Mouse (Mus musculus): ENCODE data around the gene Mospd3.

Mospd3 gene

DNA sequence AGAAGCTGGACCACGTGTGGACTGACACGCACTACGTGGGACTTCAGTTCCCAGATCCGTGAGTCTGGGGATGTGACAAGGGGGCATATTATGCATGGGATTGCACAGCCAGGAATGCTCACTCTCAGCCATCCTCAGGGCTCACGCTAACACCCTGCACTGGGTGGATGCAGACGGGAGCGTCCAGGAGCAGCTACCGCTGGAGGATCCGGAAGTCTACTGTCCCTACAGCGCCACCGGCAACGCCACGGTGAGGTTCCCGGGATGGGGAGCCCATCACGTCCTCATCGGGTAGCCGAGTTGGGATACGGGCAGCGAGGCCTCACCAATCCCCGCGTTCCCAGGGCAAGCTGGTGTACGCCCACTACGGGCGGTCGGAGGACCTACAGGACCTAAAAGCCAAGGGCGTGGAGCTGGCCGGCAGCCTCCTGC is 26.4 kb downstream of the Mospd3 start:
- in situ Hi-C loops (cut with MboI), result no loop called here

DNA sequence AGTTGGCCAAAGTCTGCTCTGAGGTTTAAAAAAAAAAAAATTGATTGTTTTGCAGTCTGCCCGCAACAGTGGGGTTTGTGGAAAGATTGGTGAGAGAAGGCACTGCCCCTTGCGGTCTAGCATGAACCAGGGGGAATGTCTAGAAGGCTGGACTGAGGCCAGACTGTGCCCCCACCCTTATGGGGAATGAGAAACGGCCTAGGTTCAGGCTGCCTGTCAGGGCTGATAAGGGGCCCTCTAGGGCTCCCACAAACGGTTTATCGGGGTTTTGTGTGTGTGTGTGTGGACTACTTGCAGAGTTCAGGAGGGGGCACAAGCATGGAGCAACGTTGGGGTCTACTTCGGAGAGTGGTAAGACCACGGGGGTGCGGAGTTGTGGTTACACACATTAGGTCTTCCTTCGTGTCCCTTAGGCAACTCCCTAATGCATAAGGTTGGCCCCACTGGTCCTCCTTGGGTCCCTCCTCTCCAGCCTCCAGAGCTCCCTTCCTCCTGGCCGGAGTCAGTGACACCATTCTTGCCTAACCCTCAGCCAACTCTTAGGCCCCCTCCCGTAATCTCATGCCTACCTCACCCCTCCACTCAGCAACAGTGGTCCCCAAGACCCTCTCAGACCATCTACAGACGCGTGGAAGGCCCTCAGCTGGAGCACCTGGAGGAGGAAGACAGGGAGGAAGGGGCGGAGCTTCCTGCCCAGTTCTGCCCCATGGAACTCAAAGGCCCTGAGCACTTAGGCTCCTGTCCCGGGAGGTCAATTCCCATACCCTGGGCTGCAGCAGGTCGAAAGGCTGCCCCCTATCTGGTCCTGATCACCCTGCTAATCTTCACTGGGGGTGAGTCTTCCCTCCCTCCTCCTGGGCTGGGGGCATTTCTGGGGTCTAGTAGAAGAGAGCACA is 29.9 kb downstream of the Mospd3 start:
- in situ Hi-C loops (cut with MboI), result no loop called here

DNA sequence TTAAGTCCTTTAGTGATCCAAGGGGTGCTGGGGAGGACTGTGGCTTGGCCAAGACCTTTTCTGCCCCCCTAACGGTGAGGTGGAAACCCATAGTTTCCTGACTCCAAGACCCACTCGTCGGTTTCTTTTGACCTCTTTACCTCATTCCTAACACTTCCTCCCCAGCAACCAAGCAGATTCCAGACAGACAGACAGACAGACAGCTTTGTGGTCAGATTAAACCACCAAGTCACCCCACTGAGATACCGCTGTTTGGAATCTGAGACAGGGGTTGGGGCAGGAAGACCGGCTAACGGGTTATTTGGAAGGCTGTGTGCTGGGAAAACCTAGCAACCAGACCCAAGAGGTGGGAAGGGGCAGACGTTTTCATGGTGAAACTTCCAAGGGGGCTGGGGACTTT is 30.7 kb downstream of the Mospd3 start:
- in situ Hi-C loops (cut with MboI), result no loop called here

DNA sequence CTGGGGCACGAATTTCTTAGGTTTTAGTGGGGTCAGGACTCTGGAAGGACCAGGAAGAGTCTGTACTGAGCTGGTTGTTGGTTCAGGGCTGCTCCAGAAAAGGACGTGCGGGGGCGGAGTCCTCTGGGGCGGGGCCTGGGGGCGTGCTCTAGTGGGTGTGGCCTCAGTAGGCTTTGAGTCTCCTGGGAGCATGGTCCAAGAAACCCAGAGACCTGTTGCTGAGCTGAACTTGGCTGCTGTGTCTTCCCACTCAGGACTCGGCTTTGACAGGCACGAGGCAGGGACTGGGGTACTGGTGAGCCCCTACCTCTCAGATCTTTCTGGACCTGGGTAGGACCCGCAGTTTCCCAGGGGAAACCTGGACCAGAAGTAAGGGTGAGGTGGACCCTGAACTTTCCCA is 31.2 kb downstream of the Mospd3 start, which contains the start of gene Tfr2:
Gene Tfr2 (plus strand): TSS at position 176 of the 400 bp plus-strand sequence.
- in situ Hi-C loops (cut with MboI), result no loop called here

DNA sequence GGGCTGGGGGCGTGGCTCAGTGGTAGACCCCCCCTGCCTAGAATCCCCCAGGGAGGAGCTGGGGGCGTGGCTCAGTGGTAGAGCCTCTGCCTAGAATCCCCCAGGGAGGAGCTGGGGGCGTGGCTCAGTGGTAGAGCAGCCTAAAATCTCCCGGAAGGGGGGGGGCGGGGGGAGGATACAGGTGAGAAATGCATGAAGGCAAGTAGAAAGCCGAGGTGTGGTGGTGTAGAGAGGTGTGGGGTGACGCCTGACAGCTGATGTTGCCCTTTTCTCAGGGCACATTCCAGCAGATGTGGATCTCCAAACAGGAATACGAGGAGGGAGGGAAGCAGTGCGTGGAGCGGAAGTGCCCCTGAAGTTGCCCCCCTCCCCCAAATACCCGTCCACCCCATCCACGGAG is 31.8 kb downstream of the Mospd3 start:
- in situ Hi-C loops (cut with MboI), result no loop called here

DNA sequence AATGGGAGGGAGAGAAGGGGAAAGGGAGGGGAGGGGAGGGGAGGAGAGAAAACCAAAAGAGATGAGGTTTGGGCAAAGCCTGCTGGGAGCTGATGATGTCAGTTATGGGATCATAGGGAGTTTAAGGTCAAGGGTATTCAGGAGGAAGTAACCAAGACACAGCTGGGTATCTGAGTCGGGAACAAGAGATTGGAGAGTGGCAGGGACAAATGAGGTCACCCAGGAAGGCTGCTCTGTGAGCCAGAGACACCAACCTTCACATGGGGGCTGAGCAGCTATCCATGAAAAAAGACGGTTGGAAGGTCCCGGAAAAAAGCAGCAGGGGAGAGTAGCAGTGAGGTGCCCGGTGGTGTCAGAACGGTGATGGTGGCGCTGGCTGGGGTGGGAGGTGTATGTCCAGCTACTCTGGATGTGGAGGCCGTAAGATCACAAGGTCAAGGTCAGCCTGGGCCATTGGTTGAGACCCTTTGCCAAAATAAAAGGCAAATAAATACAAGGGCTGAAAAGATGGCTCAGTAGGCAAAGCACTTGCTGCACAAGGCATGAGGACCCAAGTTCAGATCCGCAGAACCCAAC is 32.5 kb downstream of the Mospd3 start:
- in situ Hi-C loops (cut with MboI), result no loop called here

DNA sequence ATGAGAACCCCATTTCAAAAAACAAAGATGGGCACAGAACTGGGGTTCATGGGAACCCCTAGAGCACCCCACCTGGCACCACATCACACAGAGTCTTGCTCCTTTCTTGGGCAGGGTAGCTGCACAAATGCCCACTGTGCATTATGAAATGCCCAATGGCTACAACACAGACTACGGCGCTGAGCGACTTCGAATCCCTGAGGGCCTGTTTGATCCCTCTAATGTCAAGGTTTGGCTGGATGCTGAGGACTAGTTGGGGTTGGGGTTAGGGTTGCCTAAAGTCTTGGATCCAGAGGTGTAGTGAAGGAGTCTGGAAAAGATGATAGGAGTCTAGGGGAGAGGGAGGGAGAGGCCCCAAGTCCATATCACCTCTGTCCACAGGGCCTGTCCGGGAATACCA is 34.4 kb downstream of the Mospd3 start:
- in situ Hi-C loops (cut with MboI), result no loop called here

DNA sequence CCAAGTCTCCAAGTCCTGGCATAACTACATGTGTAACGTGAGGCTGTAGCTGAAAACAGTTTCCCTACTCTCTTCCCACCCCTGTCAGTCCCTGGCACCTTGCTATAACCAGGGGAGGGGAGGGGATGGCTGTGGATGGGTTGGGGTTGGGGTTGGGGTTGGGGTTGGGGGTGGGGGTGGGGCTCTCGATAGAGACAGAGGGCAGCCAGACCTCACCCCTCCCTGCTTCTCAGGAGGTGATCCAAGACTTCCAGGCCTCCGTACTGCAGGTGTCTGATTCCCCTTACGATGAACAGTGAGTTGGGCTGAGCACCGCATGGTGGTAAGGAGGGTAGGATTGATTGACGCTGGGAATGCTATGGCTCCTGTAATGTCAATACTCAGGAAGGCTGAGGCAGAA is 35.1 kb downstream of the Mospd3 start:
- in situ Hi-C loops (cut with MboI), result no loop called here

DNA sequence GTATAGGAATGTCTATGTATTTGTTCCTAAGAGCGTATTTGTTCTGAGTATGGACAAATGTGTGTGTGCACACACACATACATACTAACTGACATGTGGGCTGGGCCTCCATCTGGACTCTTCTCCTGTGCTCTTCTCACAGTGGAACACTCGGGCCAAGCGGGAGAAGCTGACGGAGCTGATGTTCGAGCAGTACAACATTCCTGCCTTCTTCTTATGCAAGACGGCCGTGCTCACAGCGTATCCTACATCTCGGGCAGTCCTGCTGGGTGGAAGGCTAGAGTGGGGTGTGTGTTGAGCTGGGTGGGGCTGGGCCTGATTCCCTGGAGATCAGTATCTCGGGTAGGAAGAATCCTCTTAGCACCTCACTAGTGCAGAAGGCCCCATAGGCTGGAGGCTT is 37.9 kb downstream of the Mospd3 start:
- in situ Hi-C loops (cut with MboI), result no loop called here

DNA sequence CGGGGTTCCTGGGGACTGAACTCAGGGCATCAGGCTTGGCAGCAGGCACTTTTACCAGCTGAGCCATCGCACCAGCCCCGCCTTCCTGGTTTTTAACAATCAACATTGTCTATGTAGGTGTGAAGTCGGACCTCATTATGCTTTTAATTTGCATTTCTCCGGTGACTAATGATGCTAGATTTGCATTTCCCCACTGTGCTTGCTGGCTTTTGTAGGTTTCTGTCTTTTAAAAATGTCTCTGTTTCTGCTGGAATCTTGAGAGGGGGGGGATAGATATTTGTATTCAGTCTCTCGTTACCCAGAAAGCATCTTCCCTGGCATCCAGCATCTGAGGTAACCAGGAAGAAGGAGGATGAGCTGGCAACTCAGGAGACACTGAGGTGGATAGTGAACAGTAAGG is 39.3 kb downstream of the Mospd3 start:
- in situ Hi-C loops (cut with MboI), result no loop called here

DNA sequence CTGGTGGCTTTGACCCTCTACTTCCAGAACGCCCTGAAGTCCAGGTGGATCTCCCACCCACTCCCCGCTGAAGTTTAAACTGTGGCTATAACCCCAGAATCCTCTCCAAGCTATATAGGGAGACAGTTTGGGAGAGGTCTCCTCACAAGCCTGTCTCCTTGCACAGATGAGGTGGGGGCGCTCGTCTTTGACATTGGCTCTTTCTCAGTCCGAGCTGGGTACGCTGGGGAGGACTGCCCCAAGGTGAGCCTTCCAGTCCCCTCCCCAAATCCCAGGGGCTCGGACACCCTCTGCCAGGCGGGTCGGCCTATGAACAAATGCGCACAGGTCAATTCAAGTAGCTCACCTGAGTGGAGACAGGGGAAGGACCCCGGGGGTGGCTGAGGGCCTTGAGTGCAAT is 47.0 kb downstream of the Mospd3 start:
- in situ Hi-C loops (cut with MboI), result no loop called here

DNA sequence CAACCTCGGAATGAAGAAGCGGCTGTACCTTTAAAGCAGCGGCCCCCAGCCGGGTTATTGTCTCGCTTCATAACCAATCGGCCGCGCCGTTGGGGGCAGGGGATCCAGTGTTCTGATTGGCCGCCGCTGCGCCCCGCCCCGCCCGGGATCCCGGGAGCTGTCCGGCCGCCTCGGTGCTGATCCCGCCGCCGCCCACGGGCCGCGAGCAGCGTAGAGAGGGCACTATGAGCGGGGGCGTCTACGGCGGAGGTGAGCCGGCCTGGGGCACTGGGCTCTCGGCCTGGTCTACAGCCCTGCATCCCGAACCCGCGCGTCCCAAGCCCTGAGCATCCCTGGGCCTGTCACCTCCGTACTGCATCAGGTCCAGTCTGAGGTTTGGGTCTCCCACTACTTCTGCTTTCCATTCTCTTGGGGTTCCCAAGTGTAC is 47.4 kb downstream of the Mospd3 start, which contains the start of gene Actl6b:
Gene Actl6b (plus strand): TSS at position 107 of the 427 bp plus-strand sequence.
- in situ Hi-C loops (cut with MboI), result no loop called here

DNA sequence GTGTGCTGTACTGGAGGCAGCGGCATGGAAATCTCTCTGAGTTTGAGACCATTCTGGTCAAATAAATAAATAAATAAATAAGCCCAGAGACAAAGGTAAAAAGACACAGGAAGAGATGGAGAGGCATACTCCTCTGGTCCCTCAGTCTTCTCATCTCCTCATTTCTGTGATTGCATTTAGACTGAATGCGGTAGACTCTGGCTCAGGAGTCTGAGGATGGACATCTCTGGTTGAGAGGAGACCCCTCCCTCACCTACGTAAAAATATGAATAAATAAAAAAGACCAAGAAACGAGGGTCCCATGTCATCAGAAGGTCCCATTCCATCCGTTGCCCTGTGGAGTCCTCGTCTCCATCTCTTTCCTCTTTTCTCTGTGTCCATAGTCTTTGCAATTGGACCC is 47.9 kb downstream of the Mospd3 start:
- in situ Hi-C loops (cut with MboI), result no loop called here

DNA sequence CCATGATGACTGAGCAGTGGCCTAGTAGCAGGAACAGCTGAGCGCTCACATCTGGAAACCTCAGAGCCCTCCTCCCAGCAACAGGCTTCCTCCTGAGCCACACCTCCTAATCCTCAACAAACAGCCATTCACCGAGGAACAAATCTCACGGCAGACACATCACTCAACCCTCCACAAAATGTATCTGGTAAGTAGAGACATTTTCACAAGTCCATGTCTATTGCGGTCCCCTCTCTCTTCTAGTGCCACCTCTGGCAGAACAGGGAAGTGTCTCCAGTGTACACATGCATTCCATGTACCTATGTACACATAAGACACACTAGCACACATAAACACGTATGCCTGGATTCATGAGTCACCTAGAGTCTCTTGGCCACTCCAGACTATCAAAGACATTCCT is 49.7 kb downstream of the Mospd3 start:
- in situ Hi-C loops (cut with MboI), result no loop called here

DNA sequence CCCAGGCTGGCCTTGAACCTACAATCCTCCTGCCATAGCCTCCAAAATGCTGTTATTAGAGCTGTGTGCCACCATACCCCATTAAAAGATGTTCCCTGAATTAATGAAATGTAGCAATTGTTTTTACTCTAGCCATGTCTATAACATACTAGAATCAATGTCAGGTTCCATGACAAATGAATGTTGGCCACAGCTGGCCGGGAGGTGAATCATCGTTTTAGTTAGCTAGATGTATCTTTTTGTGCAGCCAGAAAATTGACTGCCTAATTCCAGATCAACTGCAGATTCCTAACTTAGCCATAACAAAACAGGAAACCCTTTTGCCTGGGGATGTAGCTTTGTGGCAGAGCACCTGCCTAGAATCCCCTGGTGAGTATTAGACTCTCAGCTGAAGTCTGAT is 51.0 kb downstream of the Mospd3 start:
- in situ Hi-C loops (cut with MboI), result no loop called here

All from mature B cell (primary cell).